Comparison of ENCODE assay signal across 24 mouse cellular contexts in genomic region chr2:5672906-5673589, GRCm38 (mm10). TPM values are rescaled to one million over a fixed set of nuclear protein-coding genes. Genes with fewer than 3 reads are reported as not detected.
DNase-seq lines count a peak whose midpoint lies in the region; ATAC-seq and TF ChIP-seq lines count a peak whose summit lies in the region.
"Had no signal": no experiment of that assay in that cellular context is flagged by ENCODE, and none has a peak within 500 bp of the region (broad histone marks: within the 10 kb centered on the region; RNA-seq: fewer than 3 reads in every experiment).

No protein-coding gene starts in this region.

- ATAC-seq in heart, embryonic 16.5 days (replicated peaks; ENCODE audit: extremely low read depth, insufficient read depth, low FRiP score), result no peak
- ATAC-seq in heart, embryonic 12.5 days (ENCODE audit: insufficient number of reproducible peaks, low FRiP score), result no peak
- ATAC-seq in limb, embryonic 14.5 days (ENCODE audit: low FRiP score, low read depth), result 0 out of 2 replicates have a peak, but pooled peaks have one; percentile 23
- ATAC-seq in midbrain, embryonic 11.5 days (ENCODE audit: low FRiP score), result no peak
- no peak for ATAC-seq in stomach, postnatal 0 days (ENCODE audit: low FRiP score, low TSS enrichment)
- ATAC-seq: forebrain, embryonic 14.5 days; midbrain, embryonic 15.5 days had no signal

- TF ChIP-seq EP300 in stomach, postnatal 0 days (optimal IDR thresholded peaks at IDR 0.05), result no peak

- no peak for TF ChIP-seq CTCF in stomach, postnatal 0 days (IDR thresholded peaks at IDR 0.05; ENCODE audit: low read depth)

- no peak overlapping the region for H3K4me3 ChIP-seq in heart, embryonic 16.5 days (ENCODE audit: low read length)
- no peak overlapping the region for H3K4me3 ChIP-seq in heart, embryonic 12.5 days
- H3K4me3 ChIP-seq in limb, embryonic 14.5 days (replicated peaks; ENCODE audit: low read length), result no peak overlapping the region
- H3K4me3 ChIP-seq in limb, embryonic 10.5 days, result no peak overlapping the region
- no peak overlapping the region for H3K4me3 ChIP-seq in midbrain, embryonic 11.5 days (ENCODE audit: low read depth, low read length)
- H3K4me3 ChIP-seq in midbrain, embryonic 10.5 days, result no peak overlapping the region
- H3K4me3 ChIP-seq in stomach, postnatal 0 days (ENCODE audit: low read depth, low read length), result no peak overlapping the region
- H3K4me3 ChIP-seq: embryonic facial prominence, embryonic 12.5 days; heart, adult 2 months; hindbrain, embryonic 15.5 days; liver, embryonic 13.5 days; midbrain, embryonic 15.5 days; neural tube, embryonic 12.5 days had no signal

- peak; percentile 16 for DNase-seq in limb, embryonic 14.5 days (ENCODE audit: low spot score)
- no peak for DNase-seq in limb, embryonic 10.5 days (ENCODE audit: low spot score)
- DNase-seq in midbrain, embryonic 11.5 days (ENCODE audit: low spot score, missing footprints), result peak; percentile 69
- DNase-seq in midbrain, embryonic 10.5 days (ENCODE audit: low spot score), result no peak
- DNase-seq in stomach, postnatal 0 days (ENCODE audit: low spot score), result no peak
- DNase-seq in left cerebral cortex, adult 18-20 months (ENCODE audit: low spot score in 2 of 2), result no peak
- DNase-seq: adrenal gland, adult 8-10 months; cerebellum, adult 11-12 months; cerebellum, postnatal 14 days; gastrocnemius, postnatal 14 days; kidney, adult 8-10 months; left cerebral cortex, postnatal 4 days; liver, embryonic 13.5 days; lung, postnatal 10 days; right cerebral cortex, postnatal 14 days; thymus, postnatal 25 days had no signal

- H3K4me2 ChIP-seq in heart, embryonic 16.5 days (ENCODE audit: low read depth, low read length), result no peak overlapping the region
- H3K4me2 ChIP-seq in heart, embryonic 12.5 days, result no peak overlapping the region
- H3K4me2 ChIP-seq in limb, embryonic 14.5 days (replicated peaks; ENCODE audit: low read depth, low read length, severe bottlenecking), result no peak overlapping the region
- no peak overlapping the region for H3K4me2 ChIP-seq in midbrain, embryonic 11.5 days
- no peak overlapping the region for H3K4me2 ChIP-seq in stomach, postnatal 0 days (replicated peaks; ENCODE audit: low read depth)
- H3K4me2 ChIP-seq: embryonic facial prominence, embryonic 12.5 days; hindbrain, embryonic 15.5 days; liver, embryonic 13.5 days; midbrain, embryonic 15.5 days; neural tube, embryonic 12.5 days had no signal

- H3K27ac ChIP-seq in heart, embryonic 16.5 days (ENCODE audit: low read length), result peak overlapping the region; percentile 6; the same call in 1 of the 2 replicates
- H3K27ac ChIP-seq in heart, embryonic 12.5 days (ENCODE audit: poor library complexity, severe bottlenecking), result no peak overlapping the region
- H3K27ac ChIP-seq in limb, embryonic 14.5 days (replicated peaks; ENCODE audit: low read depth, low read length), result no peak overlapping the region
- H3K27ac ChIP-seq in limb, embryonic 10.5 days, result no peak overlapping the region
- H3K27ac ChIP-seq in midbrain, embryonic 11.5 days (ENCODE audit: low read depth, low read length), result no peak overlapping the region
- no peak overlapping the region for H3K27ac ChIP-seq in midbrain, embryonic 10.5 days (replicated peaks)
- 0 out of 2 replicates have a peak overlapping the region, but pooled peaks have one; percentile 13 for H3K27ac ChIP-seq in stomach, postnatal 0 days (replicated peaks)
- H3K27ac ChIP-seq: embryonic facial prominence, embryonic 12.5 days; heart, adult 2 months; hindbrain, embryonic 15.5 days; liver, embryonic 13.5 days; midbrain, embryonic 15.5 days; neural tube, embryonic 12.5 days had no signal

- no peaks in the 10 kb centered on the region for H3K36me3 ChIP-seq in heart, embryonic 16.5 days (ENCODE audit: control insufficient read depth, insufficient read depth)
- no peaks in the 10 kb centered on the region for H3K36me3 ChIP-seq in heart, embryonic 12.5 days
- H3K36me3 ChIP-seq in limb, embryonic 14.5 days (ENCODE audit: control insufficient read depth, insufficient read depth, low read length), result no peaks in the 10 kb centered on the region
- no peaks in the 10 kb centered on the region for H3K36me3 ChIP-seq in limb, embryonic 10.5 days
- H3K36me3 ChIP-seq in midbrain, embryonic 11.5 days (ENCODE audit: control insufficient read depth, insufficient read depth, low read length), result no peaks in the 10 kb centered on the region
- H3K36me3 ChIP-seq in midbrain, embryonic 10.5 days, result no peaks in the 10 kb centered on the region
- H3K36me3 ChIP-seq in stomach, postnatal 0 days (ENCODE audit: control insufficient read depth, insufficient read depth, low read length), result no peaks in the 10 kb centered on the region
- H3K36me3 ChIP-seq: embryonic facial prominence, embryonic 12.5 days; hindbrain, embryonic 15.5 days; liver, embryonic 13.5 days; midbrain, embryonic 15.5 days; neural tube, embryonic 12.5 days had no signal

- H3K9ac ChIP-seq in heart, embryonic 16.5 days (ENCODE audit: low read length), result no peak overlapping the region
- H3K9ac ChIP-seq in heart, embryonic 12.5 days, result no peak overlapping the region
- H3K9ac ChIP-seq in limb, embryonic 14.5 days (ENCODE audit: low read depth, low read length, severe bottlenecking), result no peak overlapping the region
- H3K9ac ChIP-seq in midbrain, embryonic 11.5 days (ENCODE audit: low read length), result no peak overlapping the region
- no peak overlapping the region for H3K9ac ChIP-seq in stomach, postnatal 0 days (ENCODE audit: low read length)
- H3K9ac ChIP-seq: embryonic facial prominence, embryonic 12.5 days; hindbrain, embryonic 15.5 days; liver, embryonic 13.5 days; midbrain, embryonic 15.5 days; neural tube, embryonic 12.5 days had no signal

- H3K27me3 ChIP-seq in heart, embryonic 16.5 days (ENCODE audit: control insufficient read depth, insufficient read depth, low read length), result no peaks in the 10 kb centered on the region
- no peaks in the 10 kb centered on the region for H3K27me3 ChIP-seq in heart, embryonic 12.5 days (replicated peaks)
- no peaks in the 10 kb centered on the region for H3K27me3 ChIP-seq in limb, embryonic 14.5 days (ENCODE audit: control insufficient read depth, insufficient read depth, low read length)
- H3K27me3 ChIP-seq in limb, embryonic 10.5 days (ENCODE audit: low read depth, poor library complexity, severe bottlenecking), result no peaks in the 10 kb centered on the region; the same call in 1 of the 2 replicates
- H3K27me3 ChIP-seq in midbrain, embryonic 11.5 days (ENCODE audit: control insufficient read depth, insufficient read depth, low read length), result no peaks in the 10 kb centered on the region
- no peaks in the 10 kb centered on the region for H3K27me3 ChIP-seq in midbrain, embryonic 10.5 days (ENCODE audit: low read depth, poor library complexity, severe bottlenecking)
- no peaks in the 10 kb centered on the region for H3K27me3 ChIP-seq in stomach, postnatal 0 days (ENCODE audit: control insufficient read depth, insufficient read depth, low read length)
- H3K27me3 ChIP-seq: embryonic facial prominence, embryonic 12.5 days; hindbrain, embryonic 15.5 days; liver, embryonic 13.5 days; midbrain, embryonic 15.5 days; neural tube, embryonic 12.5 days had no signal

- 0 out of 2 replicates have a peak, but pooled peaks cover 4% of the 10 kb centered on the region for H3K4me1 ChIP-seq in heart, embryonic 16.5 days (ENCODE audit: control insufficient read depth, insufficient read depth, low read length)
- H3K4me1 ChIP-seq in heart, embryonic 12.5 days (replicated peaks), result peaks cover 12% of the 10 kb centered on the region; the same call in 1 of the 2 replicates
- peaks cover 13% of the 10 kb centered on the region; the same call in 1 of the 2 replicates for H3K4me1 ChIP-seq in limb, embryonic 14.5 days (ENCODE audit: control insufficient read depth, insufficient read depth, low read length)
- H3K4me1 ChIP-seq in limb, embryonic 10.5 days, result peaks cover 18% of the 10 kb centered on the region
- H3K4me1 ChIP-seq in midbrain, embryonic 11.5 days (ENCODE audit: control insufficient read depth, insufficient read depth, low read length), result no peaks in the 10 kb centered on the region
- no peaks in the 10 kb centered on the region for H3K4me1 ChIP-seq in midbrain, embryonic 10.5 days
- H3K4me1 ChIP-seq in stomach, postnatal 0 days (replicated peaks; ENCODE audit: control insufficient read depth, insufficient read depth), result no peaks in the 10 kb centered on the region

- 60% methylated on average over 7 of the region's 7 CpGs for whole genome bisulfite sequencing in heart, embryonic 16.5 days
- 57% methylated on average over 7 of the region's 7 CpGs for WGBS in heart, embryonic 12.5 days
- WGBS in limb, embryonic 14.5 days, result 57% methylated on average over 7 of the region's 7 CpGs
- WGBS in limb, embryonic 10.5 days, result 90% methylated on average over 7 of the region's 7 CpGs
- 76% methylated on average over 7 of the region's 7 CpGs for WGBS in midbrain, embryonic 11.5 days
- 81% methylated on average over 7 of the region's 7 CpGs for WGBS in midbrain, embryonic 10.5 days
- 44% methylated on average over 7 of the region's 7 CpGs for WGBS in stomach, postnatal 0 days

- TF ChIP-seq POLR2A in limb, embryonic 14.5 days (IDR thresholded peaks at IDR 0.05; ENCODE audit: borderline replicate concordance, extremely low read depth, insufficient read depth, insufficient read length), result no peak

- no peaks in the 10 kb centered on the region for H3K9me3 ChIP-seq in heart, embryonic 16.5 days (replicated peaks; ENCODE audit: control insufficient read depth, low read length)
- H3K9me3 ChIP-seq in heart, embryonic 12.5 days (replicated peaks), result peaks cover 9% of the 10 kb centered on the region; the same call in 1 of the 2 replicates
- no peaks in the 10 kb centered on the region for H3K9me3 ChIP-seq in limb, embryonic 14.5 days (ENCODE audit: control insufficient read depth, low read length)
- no peaks in the 10 kb centered on the region for H3K9me3 ChIP-seq in limb, embryonic 10.5 days (replicated peaks)
- no peaks in the 10 kb centered on the region for H3K9me3 ChIP-seq in midbrain, embryonic 11.5 days (ENCODE audit: control insufficient read depth, low read length)
- H3K9me3 ChIP-seq in midbrain, embryonic 10.5 days (replicated peaks), result no peaks in the 10 kb centered on the region
- H3K9me3 ChIP-seq in stomach, postnatal 0 days (ENCODE audit: control insufficient read depth, low read length), result no peaks in the 10 kb centered on the region
- H3K9me3 ChIP-seq: embryonic facial prominence, embryonic 12.5 days; hindbrain, embryonic 15.5 days; liver, embryonic 13.5 days; midbrain, embryonic 15.5 days; neural tube, embryonic 12.5 days had no signal

RNA-seq across cellular contexts. Expression of gene Camk1d, which starts 41.3 kb away (rescaled TPM):
- 3.7 and 5.9 TPM in 2 replicates for polyA plus RNA-seq in heart, embryonic 16.5 days (2015; fragmentation: Nextera tagmentation; extraction: Ambion mirVana)
- 2.2 and 3.1 TPM in 2 replicates for polyA plus RNA-seq in heart, embryonic 12.5 days (2016; fragmentation: Nextera tagmentation; extraction: Ambion mirVana)
- polyA plus RNA-seq in limb, embryonic 14.5 days (2012; rRNA removed), result 4.4 and 4.9 TPM in 2 replicates
- 6.9 and 7.7 TPM in 2 replicates for polyA plus RNA-seq in limb, embryonic 14.5 days (2014; fragmentation: Nextera tagmentation; extraction: Ambion mirVana)
- 0.84 and 1.4 TPM in 2 replicates for polyA plus RNA-seq in limb, embryonic 10.5 days (2016; fragmentation: Nextera tagmentation; extraction: Ambion mirVana)
- 1.8 and 2.0 TPM in 2 replicates for polyA plus RNA-seq in midbrain, embryonic 11.5 days (2014; fragmentation: Nextera tagmentation; extraction: Ambion mirVana)
- 1.4 and 1.5 TPM in 2 replicates for polyA plus RNA-seq in midbrain, embryonic 10.5 days (2016; fragmentation: Nextera tagmentation; extraction: Ambion mirVana)
- 6.7 and 8.4 TPM in 2 replicates for polyA plus RNA-seq in stomach, postnatal 0 days (2015; fragmentation: Nextera tagmentation; extraction: Ambion mirVana)
- 100 to 1,000 TPM; 118 to 141 TPM for total RNA-seq in left cerebral cortex, adult 18-20 months (2021)

Comparison
In these comparisons a context has a peak if more than half of its experiments do, and no peak if none do; other contexts are left out.
1. H3K27ac ChIP-seq: peak in heart, embryonic 16.5 days (single experiment) and stomach, postnatal 0 days (single experiment); none in heart, embryonic 12.5 days (single experiment), limb, embryonic 14.5 days (single experiment), limb, embryonic 10.5 days (single experiment), midbrain, embryonic 11.5 days (single experiment) and midbrain, embryonic 10.5 days (single experiment).
2. DNase-seq: peak in limb, embryonic 14.5 days (single experiment) and midbrain, embryonic 11.5 days (single experiment); none in limb, embryonic 10.5 days (single experiment), midbrain, embryonic 10.5 days (single experiment), stomach, postnatal 0 days (single experiment) and left cerebral cortex, adult 18-20 months (0 of 2).